Mouse (Mus musculus): ENCODE measurements around the gene Stau1.
"Not testable (repeated sequence)": the region's sequence is repeated elsewhere in the genome, so short reads cannot be mapped to it uniquely, and the experiment has no call there.

Gene Stau1

DNA sequence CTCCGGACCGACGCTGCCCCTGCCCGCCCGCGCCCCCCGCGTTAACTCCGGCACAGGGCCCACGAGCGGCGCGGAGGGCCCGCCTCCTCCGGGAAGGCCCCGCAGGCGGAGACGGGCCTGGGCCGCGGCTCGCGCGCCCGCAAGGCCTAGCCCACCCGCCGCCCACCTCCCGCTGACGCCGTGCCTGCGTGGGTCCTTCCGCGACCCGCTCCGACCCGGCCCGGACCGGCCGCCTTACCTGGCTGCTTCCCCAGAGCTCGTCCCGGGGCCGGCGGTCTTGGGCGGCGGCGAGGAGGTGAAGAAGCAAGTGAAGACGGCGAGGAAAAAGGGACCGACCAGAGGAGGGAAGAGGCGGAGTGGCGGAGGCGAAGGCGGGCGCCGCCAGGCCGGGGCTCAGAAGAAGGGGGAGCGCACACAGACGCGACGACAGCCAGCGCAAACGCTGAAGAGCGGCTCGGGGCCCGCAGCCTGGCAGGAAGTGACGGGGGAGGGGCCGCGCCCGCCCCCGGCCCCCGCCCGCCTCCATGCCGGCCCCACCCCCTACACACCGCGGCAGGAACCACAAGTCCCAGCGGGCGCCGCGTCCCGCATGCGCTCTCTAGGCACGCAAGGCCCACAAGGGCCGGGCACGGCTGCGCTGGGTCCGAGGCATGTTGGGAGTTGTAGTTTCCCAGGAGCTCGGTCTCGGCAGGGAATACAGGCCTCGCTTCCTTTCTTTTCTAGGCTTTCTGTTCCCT, at the start of gene Stau1:
Stau1 (minus strand) TSS at position 504 of the 737 bp plus-strand sequence.
- peak; percentile 96 to 99 for DNase-seq

- no peak for DNase-seq
Observed at GRCm38 (mm10) chr2:167043400-167044121, 47.5 kb upstream of the Stau1 start.

GRCm38 (mm10) chr2:167039386-167039785, 43.3 kb upstream of the Stau1 start:
- DNase-seq: no peak

GRCm38 (mm10) chr2:167038716-167039115, 42.6 kb upstream of the Stau1 start:
- DNase-seq: no peak

GRCm38 (mm10) chr2:167038297-167038696, 42.2 kb upstream of the Stau1 start:
- DNase-seq: no peak

DNA sequence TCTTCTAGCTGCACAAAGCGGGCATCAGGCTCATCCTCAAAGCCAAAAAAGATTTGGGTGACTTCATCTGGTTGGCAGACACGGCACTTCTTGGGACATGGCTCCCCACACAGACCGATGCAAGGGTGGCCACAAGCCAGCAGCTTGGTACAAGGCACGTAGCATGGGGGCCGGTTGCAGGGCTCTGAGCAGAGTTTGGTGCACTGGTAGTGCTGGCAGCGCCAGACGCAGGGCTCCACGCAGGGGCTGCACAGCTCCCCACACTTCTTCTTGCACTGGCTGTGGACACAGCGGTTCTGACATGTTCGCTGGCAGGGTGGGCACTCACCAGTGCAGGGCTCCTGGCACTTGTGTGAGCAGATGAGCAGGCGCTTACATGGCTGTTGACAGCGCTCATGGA, 41.6 kb upstream of the Stau1 start:
- no peak for DNase-seq

DNA sequence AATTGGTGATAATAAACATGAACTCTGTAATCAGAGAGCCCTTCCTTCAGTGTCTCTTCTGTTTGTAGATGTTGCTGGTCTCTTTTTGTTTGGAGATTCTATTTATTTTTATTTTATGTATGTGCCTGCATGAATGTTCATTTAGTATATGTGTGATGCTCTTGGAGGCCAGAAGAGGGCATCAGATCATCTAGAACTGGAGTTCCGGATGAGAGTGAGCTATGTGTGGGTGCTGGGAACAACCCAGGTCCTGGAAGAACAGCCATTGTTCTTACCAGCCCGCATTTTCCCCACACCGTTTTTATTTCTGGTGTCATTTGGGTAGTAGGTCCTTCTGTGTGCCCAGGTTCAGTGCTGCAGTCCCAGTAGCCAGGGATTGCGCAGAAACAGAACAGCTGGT, 34.4 kb upstream of the Stau1 start:
- DNase-seq: no peak

- no peak for DNase-seq
Observed at GRCm38 (mm10) chr2:167028553-167028952, 32.5 kb upstream of the Stau1 start.

- no peak for DNase-seq
Observed at GRCm38 (mm10) chr2:167019396-167019795, 23.3 kb upstream of the Stau1 start.

DNA sequence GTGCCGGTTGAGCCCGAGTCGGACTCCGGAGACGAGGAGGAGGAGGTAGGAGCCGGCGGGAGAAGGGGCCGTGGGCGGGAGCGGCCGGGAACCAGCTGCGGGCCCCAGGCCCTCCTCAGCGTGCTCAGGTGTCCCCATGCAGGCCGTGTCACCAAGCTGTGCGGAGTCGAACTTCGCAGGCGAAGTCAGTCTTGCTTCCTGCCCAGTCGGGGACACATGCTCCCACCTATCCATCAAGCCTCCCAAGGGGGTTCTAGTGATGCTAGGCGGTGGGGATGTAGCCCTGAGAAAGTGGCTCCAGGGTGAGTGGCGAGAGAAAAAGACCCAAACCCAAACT, 19.3 kb upstream of the Stau1 start:
- no peak for DNase-seq

GRCm38 (mm10) chr2:167014702-167015381, 18.7 kb upstream of the Stau1 start, which contains the start of gene Ddx27:
TSS of gene Ddx27 (plus strand) at chr2:167015193.
- peak; percentile 94 for DNase-seq

- DNase-seq: no peak
Observed at GRCm38 (mm10) chr2:167010546-167010945, 14.4 kb upstream of the Stau1 start.

DNA sequence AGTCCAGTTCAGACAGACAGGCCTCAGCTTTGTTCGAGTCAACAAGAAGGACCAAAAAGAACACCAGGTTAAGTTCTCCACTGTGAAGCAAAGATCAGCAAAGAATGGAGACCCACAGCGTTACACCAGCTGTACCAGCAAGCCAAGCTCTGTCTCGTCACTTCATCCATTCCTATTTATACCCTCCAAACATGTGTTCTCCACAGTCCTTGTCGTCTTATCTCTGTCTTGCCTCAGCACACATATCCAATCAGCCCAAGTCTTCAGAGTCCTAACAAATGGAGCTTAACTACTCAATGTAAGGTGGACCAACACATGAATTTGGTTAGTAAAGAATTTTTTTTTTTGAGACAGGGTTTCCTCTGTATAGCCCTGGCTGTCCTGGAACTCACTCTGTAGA, 13.4 kb upstream of the Stau1 start:
- DNase-seq: no peak

GRCm38 (mm10) chr2:167007565-167007964, 11.5 kb upstream of the Stau1 start:
- DNase-seq: not testable (repeated sequence)

DNA sequence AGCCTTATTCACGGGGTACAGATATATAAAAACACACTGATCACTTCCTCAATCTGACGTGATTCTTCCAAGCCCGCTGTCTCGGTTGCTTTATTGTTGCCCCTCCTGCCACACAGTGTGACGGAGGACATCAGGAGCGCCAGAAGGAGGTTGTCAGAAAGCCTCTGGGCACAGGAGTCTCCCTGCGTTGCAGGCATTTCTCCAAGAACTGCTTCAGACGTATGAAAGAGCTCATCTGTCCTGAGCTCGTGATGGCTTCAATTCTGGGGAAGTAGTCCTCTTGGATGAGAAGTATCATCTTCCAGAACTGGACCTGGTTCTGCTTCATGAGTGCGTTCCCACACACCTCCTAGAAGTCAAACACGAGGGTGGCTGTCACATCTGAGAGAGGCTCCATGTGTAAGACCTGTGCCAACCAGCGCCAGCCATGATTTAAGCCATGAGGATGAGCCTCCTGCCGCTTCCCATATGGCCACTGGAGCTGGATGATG, 10.9 kb upstream of the Stau1 start:
- DNase-seq: no peak

DNA sequence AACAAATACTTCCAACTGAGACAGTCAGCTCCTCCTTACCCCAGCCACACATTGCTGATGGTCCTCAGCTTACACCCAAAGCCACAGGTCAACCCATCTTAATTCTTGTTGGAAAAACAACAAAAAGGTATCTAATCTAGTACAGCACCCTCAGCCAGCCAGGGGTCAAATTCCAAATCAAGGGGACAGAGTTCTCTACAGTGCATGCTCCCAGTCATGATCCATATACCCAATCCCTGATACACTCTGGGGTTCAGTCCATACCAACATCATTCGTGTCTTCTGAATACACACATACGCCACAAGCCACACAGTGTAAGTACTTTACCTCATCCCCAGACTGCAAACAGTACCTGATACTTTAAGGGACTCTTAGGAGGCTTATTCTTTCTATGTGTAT, 10.3 kb upstream of the Stau1 start:
- DNase-seq: no peak

GRCm38 (mm10) chr2:167004099-167004854, 8.2 kb upstream of the Stau1 start:
- peak in 1 of 2 experiments; percentile 70 for DNase-seq

DNA sequence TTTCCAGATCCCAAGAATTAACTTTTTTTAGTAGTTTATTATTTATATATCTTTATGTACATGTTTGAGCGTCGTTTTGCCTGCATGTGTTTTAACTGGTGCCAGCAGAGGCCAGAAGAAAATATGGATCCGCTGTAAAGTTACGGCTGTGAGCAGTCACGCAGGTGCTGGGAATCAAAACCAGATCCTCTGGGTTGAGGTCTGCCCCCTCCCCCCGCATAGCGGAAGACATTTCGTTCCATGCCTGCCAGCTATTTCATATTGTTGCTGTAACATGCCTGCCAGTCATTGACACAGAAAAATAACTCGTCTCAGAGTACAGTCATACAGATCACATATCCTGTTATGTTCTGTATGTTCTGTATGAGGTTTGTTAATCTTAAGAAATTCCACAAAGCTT, 5.4 kb upstream of the Stau1 start:
- no peak for DNase-seq

DNA sequence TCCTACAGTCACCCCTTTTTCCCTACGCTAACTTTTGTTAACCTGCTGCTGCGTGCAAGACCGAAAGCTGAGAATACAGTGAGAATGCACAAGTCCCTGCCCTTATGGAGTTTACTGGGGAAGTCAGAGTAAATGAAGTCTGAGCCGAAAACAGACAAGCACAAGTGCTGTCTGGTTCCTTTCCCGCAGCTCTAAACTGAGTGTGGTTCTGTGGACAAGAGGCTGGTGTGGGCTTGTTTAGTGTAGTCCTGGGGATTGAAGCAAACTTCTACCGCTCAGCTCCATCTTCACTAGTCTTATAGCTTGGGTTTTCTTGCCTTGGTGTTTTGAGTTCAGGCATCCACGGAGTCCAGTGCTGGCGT, 415 bp upstream of the Stau1 start:
- DNase-seq: no peak

DNA sequence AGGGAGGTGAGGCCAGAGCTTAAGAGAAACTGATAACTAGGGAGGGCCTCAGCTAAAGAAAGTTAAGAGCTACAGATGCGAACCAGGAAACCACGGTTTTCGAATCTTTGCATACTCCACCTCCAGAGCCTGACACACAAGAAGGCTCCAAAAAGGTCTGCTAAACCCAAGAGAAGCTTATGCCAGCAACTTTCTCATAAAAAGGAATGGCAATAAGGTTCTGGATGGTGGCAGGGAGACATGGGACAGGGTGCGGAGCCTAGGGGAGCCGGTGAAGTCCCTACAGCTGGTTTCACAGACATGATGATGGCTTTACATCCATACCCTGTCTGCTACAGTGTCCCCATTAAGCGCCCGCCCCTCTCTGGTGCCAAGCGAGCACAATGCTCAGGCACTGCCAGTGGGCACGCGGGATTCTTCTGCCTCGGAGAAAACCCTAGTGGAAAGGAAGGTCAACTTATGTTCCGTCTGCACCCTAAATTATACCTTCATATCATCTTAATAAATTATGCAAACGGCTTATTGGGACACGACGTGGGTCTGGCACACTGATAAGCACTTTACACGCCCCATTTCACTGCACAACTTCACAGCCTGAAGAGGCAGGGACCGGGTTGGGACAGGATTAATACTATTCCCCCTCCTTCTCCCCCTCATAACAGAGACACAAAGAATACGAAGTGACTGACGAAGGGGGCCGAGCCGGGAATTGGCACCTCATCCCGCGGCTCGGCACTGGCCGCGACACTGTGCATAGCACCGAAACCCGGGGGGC, 891 bp downstream of the Stau1 start:
- DNase-seq: peak; percentile 32 to 33

DNA sequence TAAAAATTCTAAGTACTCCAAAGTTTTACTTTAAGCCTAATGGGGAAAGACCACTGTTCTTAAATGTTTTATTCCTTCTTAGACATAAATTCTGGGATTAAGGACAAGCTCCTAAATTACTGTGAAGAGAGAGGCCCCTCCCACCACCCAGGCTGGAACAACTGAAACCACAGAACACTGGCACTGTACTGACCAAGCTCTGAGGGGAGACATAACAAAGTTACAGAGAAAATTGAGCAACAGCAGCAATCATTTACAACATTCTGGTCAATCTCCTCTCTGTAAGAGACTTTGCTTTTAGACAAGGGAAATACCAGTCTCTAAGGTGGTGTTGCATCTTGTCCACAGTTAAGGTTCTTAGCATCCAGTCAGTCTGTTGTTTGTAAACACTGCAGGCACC, 4.2 kb downstream of the Stau1 start:
- DNase-seq: no peak

- no peak for DNase-seq
Observed at GRCm38 (mm10) chr2:166990861-166991260, 5.2 kb downstream of the Stau1 start.

All from lung, postnatal 4 days (tissue).